Mouse (Mus musculus) heart, adult 2 months (tissue): Measurements from ENCODE around the gene Gm20388.

ENCODE experiments used
- CTCF ChIP-seq: fragments of 200-600 bp; IDR thresholded peaks from 2 replicates; pipeline ENCODE4 v1.8.1; 2022; ENCODE audit warnings: antibody characterized with exemption, mild to moderate bottlenecking, moderate library complexity
- EP300 ChIP-seq: fragments of 200-500 bp; IDR thresholded peaks from 2 replicates; pipeline ENCODE4 v1.6.1; 2011; ENCODE audit warnings: low read depth, low read length, control low read depth; ENCODE audit not compliant: insufficient read depth
- POLR2A ChIP-seq: fragments of 200-500 bp; IDR thresholded peaks from 2 replicates; pipeline ENCODE4 v1.6.1; 2011; ENCODE audit warnings: mild to moderate bottlenecking, low read depth, low read length, control low read depth; ENCODE audit not compliant: insufficient read depth

DNA sequence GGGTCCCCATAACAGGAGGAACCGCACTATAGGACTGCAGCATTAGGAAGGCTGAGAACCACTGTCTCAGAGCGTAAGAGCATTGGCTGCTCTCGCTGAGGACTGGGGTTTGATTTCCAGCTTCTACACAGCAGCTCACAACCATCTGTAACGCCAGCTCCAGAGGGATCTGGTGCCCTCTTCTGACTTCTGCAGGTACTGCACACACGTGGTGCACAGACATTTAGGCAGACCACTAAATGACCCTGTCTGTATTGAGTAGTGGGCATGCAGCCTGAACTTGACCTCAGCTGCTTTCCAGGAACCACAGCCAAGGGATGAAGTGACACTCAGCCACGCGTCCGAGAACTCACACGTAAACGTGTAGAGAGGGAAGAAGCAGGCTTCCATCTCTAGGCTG, 3912.5 kb downstream of the Gm20388 start:
- no peak for TF ChIP-seq POLR2A
- TF ChIP-seq CTCF = peak; percentile 23
- TF ChIP-seq EP300 = no peak
